Mouse (Mus musculus): ENCODE measurements at regions not wholly inside any gene's neighbourhood (a gene's known extent, or its start where the extent isn't known, plus 50 kb on each side); places are given as distances from the start of the nearest gene placed in this dataset.

DNA sequence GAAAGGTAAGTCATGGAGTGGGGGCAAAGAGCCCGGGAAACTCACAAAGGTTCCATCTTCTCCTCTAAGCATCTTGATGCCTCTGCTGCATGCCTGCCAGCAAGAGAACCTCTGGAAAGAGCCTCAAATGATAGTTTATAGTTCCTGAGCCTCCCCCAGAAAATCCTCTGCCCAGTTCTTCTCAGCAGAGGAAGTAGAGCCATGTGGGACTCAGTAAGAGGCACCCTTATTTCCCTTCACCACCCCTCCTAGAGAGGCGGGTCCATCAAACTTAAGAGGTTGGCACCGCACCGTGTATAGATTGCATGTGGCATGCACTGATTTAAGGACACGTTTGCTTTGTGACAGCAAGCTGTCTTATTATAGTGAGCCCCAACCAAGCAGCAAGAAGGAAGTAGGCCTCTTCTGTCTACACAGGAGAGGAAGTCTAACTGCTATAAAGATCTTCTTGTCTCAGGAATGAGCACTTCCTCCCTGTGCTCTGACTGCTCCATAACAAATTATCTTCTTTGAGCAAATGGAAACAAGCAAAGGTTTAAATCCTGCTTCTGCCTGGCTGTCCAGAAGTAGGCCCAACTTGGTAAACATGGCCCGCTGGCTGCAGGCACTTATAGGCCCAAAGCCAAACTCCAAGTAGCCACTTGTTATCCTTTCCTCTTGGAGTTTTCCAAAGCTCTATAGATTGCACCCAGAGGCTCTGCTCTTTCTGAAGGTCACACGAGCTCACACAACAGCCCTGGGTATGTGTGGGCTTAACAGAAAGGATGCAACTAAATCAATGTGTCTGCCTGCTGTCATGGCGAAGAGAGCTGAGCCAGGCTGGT lies 69.6 kb upstream of the Zfp703 start:
- TF ChIP-seq CTCF (IDR thresholded peaks at IDR 0.05; ENCODE audit: control insufficient read depth, insufficient read depth, insufficient read length) = no peak
- TF ChIP-seq MYOD1 (IDR thresholded peaks at IDR 0.05; ENCODE audit: control insufficient read depth, insufficient read length, low read depth) = no peak
- TF ChIP-seq MAX (IDR thresholded peaks at IDR 0.05) = no peak

All from C2C12 (cell line).